Mouse (Mus musculus) forelimb bud, embryonic 11.5 days (tissue): ENCODE measurements around the gene Mfn2.
"Not testable (repeated sequence)": the region's sequence is repeated elsewhere in the genome, so short reads cannot be mapped to it uniquely, and the experiment has no call there.

ENCODE experiments used
- DNase-seq: peaks from one replicate; pipeline ENCODE4 v3.0.0-alpha.2; 2012; ENCODE audit warnings: low read depth, low spot score

Gene Mfn2

DNA sequence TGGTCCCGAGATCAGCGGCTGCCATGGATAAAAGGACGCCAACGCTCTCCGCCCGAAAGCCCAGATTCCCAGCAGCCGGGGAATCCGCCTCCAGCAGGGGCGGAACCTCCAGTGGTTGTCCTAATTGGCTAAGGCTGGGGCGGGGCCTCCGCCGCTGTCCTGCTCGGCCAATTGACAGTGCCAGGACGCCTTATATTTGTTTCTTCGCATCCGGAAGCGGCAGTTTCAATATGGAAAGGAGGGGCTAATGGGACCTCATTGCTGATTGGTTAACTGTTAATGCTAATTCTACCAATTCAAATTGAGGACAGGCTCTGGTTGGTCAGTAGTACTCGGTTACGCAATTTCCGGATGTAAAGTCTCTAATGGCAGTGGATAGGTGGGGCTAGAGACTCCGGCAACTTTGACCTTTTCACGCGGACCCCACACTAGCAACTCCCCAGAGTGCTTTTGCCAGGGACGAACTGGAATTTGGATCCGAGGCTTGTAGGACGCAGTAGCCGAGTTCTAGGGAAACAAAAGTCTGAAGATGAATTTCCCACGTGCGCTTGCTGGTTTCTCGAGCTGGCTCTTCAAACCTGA is 36.0 kb downstream of the Mfn2 start, which contains the start of the genes Miip and Fv1:
Miip (minus strand) TSS at position 367 of the 582 bp plus-strand sequence.
Fv1 (plus strand) TSS at position 530 of the 582 bp plus-strand sequence.
- peak; percentile 97 for DNase-seq

GRCm38 (mm10) chr4:147867563-147868449 is 36.7 kb downstream of the Mfn2 start:
- DNase-seq: no peak

DNA sequence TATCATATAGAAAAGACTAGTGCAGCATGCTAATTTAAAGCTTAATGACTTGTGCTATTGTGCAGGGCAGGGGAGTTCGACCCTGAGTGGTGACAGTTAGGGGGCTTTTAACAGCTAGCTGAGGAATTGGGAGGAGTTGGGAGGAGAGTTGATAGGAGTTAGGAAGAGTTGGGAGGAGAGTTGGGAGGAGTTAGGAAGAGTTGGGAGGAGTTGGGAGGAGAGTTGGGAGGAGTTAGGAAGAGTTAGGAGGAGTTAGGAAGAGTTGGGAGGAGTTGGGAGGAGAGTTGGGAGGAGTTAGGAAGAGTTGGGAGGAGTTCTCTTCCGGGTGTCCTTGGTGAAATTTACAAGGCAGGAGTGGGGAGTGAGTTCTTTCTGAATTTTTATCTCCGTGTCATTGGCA is 37.7 kb downstream of the Mfn2 start:
- not testable (repeated sequence) for DNase-seq

- no peak for DNase-seq
Observed at GRCm38 (mm10) chr4:147866056-147866455, 38.4 kb downstream of the Mfn2 start.

DNA sequence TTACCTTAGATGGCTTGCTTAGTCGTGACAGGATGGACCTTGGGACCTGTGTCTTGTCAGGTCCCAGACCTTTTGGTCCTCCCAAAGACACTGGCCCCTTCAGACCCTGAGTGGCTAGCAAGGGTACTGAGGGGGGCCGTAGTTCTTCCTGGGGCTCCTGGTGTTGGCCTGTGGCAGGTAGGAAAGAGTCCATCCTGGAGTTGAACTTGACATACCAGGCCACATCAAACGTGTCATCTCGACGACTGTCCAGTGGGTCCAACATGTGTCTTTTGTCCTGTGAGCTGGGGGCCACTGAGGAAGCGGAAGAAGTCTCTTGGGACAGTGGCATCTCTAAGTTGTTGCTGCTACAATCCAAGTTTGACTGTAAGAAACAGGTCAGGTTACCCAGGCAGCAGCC is 38.9 kb downstream of the Mfn2 start:
- no peak for DNase-seq

DNA sequence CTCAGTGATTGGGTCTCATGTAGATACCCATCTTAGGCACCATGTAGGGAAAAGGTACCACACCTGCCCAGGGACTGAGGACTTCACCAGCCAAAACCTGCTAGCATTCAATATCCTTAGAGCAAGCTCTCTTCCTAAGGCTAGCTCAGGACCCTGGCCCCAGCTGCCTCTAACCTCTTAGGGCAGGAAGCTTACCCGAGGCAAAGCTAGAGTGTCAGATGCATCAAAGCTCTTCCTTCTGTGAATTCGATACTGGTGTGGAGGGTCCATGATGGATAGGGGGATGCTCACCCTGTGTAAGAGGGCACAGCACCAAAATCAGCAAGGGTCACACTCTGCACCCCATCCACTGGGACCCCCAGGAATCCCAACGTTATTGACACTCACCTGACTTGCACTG is 42.5 kb downstream of the Mfn2 start:
- DNase-seq: no peak

- DNase-seq: no peak
Observed at GRCm38 (mm10) chr4:147850776-147851175, 53.7 kb downstream of the Mfn2 start.

DNA sequence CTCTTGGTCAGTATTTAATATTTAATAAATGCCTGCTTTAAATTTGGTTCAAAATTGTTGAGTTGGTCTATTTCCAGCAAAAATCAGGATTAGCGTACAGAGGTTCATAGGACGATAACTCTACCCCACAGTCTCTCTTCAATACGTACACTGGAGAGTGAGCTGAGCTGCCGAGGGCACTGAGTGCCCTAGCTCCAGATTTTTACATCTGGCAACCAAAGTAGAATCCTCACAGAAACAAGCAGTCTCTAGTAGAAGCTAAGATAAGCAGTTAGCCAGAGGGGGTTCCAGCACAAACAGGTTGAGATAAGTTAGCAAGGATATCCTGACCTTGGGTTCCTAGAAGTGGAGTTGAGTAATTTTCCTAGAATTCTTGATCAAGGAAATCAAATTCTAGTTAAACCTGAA is 55.9 kb downstream of the Mfn2 start:
- no peak for DNase-seq

GRCm38 (mm10) chr4:147847614-147848583 is 56.6 kb downstream of the Mfn2 start, which contains the start of gene Zfp933:
Zfp933 (minus strand) TSS chr4:147848366.
- DNase-seq: peak; percentile 90

- DNase-seq: no peak
Observed at GRCm38 (mm10) chr4:147842871-147843270, 61.6 kb downstream of the Mfn2 start.

- DNase-seq: not testable (repeated sequence)
Observed at GRCm38 (mm10) chr4:147839282-147839681, 65.2 kb downstream of the Mfn2 start.

DNA sequence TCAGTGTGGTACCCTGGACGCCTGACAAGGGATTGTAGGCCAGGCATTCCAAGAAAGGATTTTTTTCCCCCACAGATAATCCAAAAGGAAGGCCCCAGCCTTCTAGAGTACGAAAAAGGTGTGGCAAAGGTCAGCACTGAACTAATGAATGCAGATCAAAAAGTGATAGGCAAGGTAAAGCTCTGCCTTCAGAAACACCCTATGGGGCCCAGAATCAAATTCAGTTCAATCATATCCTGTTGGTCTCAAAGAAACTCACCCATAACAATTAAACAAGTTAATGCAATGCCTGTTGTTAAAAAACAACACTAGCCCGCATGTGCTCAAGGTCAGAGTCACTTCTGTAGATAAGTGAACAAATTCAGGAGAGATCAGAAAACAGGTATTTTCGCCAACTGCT is 80.1 kb downstream of the Mfn2 start:
- no peak for DNase-seq
